Mouse (Mus musculus): ENCODE results near the gene Il31ra. TPM values are rescaled to one million over a fixed set of nuclear protein-coding genes. Genes with fewer than 3 reads are reported as not detected.
"Not testable (repeated sequence)": the region's sequence is repeated elsewhere in the genome, so short reads cannot be mapped to it uniquely, and the experiment has no call there.

Il31ra gene
- 0.10 and 0.22 TPM in 2 replicates for polyA plus RNA-seq (2015; fragmentation: Nextera tagmentation; extraction: Ambion mirVana)

DNA sequence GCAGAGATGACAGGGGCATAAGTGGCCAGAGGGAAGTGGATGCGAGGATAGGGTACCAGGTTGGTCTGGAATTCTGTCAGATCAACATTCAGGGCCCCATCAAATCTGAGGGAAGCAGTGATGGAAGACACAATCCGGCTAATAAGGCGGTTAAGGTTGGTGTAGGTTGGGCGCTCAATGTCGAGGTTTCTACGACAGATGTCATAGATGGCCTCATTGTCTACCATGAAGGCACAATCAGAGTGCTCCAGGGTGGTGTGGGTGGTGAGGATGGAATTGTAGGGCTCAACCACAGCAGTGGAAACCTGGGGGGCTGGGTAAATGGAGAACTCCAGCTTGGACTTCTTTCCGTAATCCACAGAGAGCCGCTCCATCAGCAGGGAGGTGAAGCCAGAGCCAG, at the start of gene Il31ra:
Gene Il31ra (minus strand): TSS at position 101 of the 400 bp plus-strand sequence.
- H3K4me3 ChIP-seq (ENCODE audit: low read depth, low read length); H3K4me2 ChIP-seq (ENCODE audit: low read length); H3K9me3 ChIP-seq (replicated peaks; ENCODE audit: control insufficient read depth, low read length, poor library complexity, severe bottlenecking); H3K27ac ChIP-seq (ENCODE audit: low read length); ATAC-seq; H3K9ac ChIP-seq (ENCODE audit: low read depth, low read length); H3K4me1 ChIP-seq (ENCODE audit: control insufficient read depth, insufficient read depth, low read length); H3K27me3 ChIP-seq (ENCODE audit: control insufficient read depth, insufficient read depth, low read depth, low read length); H3K36me3 ChIP-seq (ENCODE audit: control insufficient read depth, insufficient read depth, low read length): not testable (repeated sequence)
- 96% methylated on average over 5 of the region's 8 CpGs for WGBS

DNA sequence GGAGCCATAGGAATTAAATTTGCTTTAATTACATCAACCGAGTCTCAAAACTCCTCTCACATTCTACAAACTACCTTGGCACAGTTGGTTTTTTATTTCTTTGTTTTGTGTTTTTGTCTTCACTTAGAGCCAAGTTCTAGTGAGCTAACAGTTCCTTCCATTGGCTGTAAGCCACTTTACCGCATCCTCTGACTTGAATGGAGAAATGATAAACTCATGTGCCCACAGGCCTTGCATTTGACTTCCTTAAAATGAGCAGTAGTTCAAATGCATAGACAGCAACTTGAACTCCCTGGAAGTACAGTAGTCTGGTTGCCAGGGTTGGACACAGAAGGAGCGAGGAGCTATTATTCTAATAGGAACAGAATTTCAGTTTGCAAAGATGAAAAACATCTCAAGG, 48.7 kb upstream of the Il31ra start:
- Histone ChIP-seq H3K4me2 (ENCODE audit: low read length) (no peak overlapping the region), H3K27me3 (ENCODE audit: control insufficient read depth, insufficient read depth, low read depth, low read length) (no peaks in the 10 kb centered on the region), H3K4me1 (ENCODE audit: control insufficient read depth, insufficient read depth, low read length) (no peaks in the 10 kb centered on the region), H3K9ac (ENCODE audit: low read depth, low read length) (no peak overlapping the region), H3K4me3 (ENCODE audit: low read depth, low read length) (no peak overlapping the region), H3K9me3 (replicated peaks; ENCODE audit: control insufficient read depth, low read length, poor library complexity, severe bottlenecking) (no peaks in the 10 kb centered on the region), H3K36me3 (ENCODE audit: control insufficient read depth, insufficient read depth, low read length) (no peaks in the 10 kb centered on the region), H3K27ac (ENCODE audit: low read length) (no peak overlapping the region)
- ATAC-seq, result no peak
- WGBS, result 93% methylated on average over 3 of the region's 3 CpGs

DNA sequence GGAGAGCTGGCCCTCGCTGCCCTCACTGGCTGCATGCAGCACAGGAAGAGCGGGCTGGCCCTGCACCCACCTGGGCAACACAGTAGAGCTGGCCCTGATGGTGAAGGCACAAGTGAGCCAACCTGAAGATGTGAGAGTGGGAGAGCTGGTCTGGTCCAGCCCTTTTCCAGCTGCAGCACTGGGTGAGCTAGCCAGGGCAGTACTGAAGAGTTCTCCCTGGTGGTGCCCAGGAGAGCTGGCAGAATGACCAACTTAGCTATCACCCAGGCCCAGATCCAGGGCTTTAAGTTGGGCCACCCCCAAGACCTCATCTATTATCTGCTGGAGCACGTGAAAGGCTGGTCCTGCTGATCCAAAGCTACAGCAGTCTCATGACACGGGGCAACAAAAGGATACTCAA, 45.0 kb upstream of the Il31ra start:
- WGBS, result 68% methylated on average over 4 of the region's 4 CpGs
- no peak overlapping the region for H3K4me3 ChIP-seq (ENCODE audit: low read depth, low read length)
- ATAC-seq, result no peak

GRCm38 (mm10) chr13:112636498-112636897, 42.3 kb upstream of the Il31ra start:
- Histone ChIP-seq H3K9ac (ENCODE audit: low read depth, low read length) (no peak overlapping the region), H3K4me3 (ENCODE audit: low read depth, low read length) (no peak overlapping the region), H3K27ac (ENCODE audit: low read length) (no peak overlapping the region), H3K27me3 (ENCODE audit: control insufficient read depth, insufficient read depth, low read depth, low read length) (no peaks in the 10 kb centered on the region), H3K36me3 (ENCODE audit: control insufficient read depth, insufficient read depth, low read length) (no peaks in the 10 kb centered on the region), H3K9me3 (replicated peaks; ENCODE audit: control insufficient read depth, low read length, poor library complexity, severe bottlenecking) (no peaks in the 10 kb centered on the region), H3K4me2 (ENCODE audit: low read length) (no peak overlapping the region), H3K4me1 (ENCODE audit: control insufficient read depth, insufficient read depth, low read length) (no peaks in the 10 kb centered on the region)
- 40% methylated on average over 3 of the region's 3 CpGs for WGBS
- ATAC-seq, result no peak

More for the DNA sequence above, 45.0 kb upstream of the Il31ra start:
- Histone ChIP-seq H3K9me3 (replicated peaks; ENCODE audit: control insufficient read depth, low read length, poor library complexity, severe bottlenecking) (no peaks in the 10 kb centered on the region), H3K27ac (ENCODE audit: low read length) (no peak overlapping the region), H3K4me2 (ENCODE audit: low read length) (no peak overlapping the region), H3K27me3 (ENCODE audit: control insufficient read depth, insufficient read depth, low read depth, low read length) (no peaks in the 10 kb centered on the region), H3K9ac (ENCODE audit: low read depth, low read length) (no peak overlapping the region), H3K36me3 (ENCODE audit: control insufficient read depth, insufficient read depth, low read length) (no peaks in the 10 kb centered on the region), H3K4me1 (ENCODE audit: control insufficient read depth, insufficient read depth, low read length) (no peaks in the 10 kb centered on the region)

DNA sequence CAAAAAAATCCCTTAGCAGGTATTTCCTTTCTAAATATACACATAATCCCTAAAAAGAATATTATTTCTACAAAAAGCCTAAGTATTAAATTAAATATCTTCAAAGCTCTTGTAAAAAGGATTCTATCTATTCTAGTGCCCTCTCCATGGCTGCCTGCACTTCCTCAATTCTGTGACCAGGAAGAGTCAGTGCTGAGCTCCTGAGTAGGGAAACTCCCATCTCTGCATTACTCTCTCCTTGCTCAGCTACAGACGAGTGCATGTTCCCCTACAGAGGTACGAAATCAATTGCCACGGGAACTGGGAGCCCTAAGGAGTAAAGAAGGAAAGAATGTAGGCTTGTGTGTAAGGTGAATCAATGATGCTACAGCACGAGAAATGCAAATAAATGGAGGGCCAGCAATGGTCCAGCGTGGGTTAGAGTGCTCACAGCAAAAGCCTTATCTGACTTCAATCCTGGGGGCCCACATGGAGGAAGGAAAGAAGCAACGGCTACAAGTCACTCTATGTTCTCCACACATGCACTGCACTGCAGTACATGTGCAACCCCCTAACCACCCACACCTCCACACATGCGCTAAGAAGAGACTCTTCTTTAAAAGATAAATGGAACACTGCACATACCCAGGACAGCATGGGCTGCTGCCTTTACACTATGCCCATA, 41.1 kb upstream of the Il31ra start:
- Histone ChIP-seq H3K9me3 (replicated peaks; ENCODE audit: control insufficient read depth, low read length, poor library complexity, severe bottlenecking) (no peaks in the 10 kb centered on the region), H3K27ac (ENCODE audit: low read length) (no peak overlapping the region), H3K9ac (ENCODE audit: low read depth, low read length) (no peak overlapping the region), H3K4me2 (ENCODE audit: low read length) (no peak overlapping the region), H3K27me3 (ENCODE audit: control insufficient read depth, insufficient read depth, low read depth, low read length) (no peaks in the 10 kb centered on the region), H3K4me1 (ENCODE audit: control insufficient read depth, insufficient read depth, low read length) (no peaks in the 10 kb centered on the region), H3K36me3 (ENCODE audit: control insufficient read depth, insufficient read depth, low read length) (no peaks in the 10 kb centered on the region), H3K4me3 (ENCODE audit: low read depth, low read length) (no peak overlapping the region)
- WGBS, result 62% methylated on average over 7 of the region's 7 CpGs
- no peak for ATAC-seq

DNA sequence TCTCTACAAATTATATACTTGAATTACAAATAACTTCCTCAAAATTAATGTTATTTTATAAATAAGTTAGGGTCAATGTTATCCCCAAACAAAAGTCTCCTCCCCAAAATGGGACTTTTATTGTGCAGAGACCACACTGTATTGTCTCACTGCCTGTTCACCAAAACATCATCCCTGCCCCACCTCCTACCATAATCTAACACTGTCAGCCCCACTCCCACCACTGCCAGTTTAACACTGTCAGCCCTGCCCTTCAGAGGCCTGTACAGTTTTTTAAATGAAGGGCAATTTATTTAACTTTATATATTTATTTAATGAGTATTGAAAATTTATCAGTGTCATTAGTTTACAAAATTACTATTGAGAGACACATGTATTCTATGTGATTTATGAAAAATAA, 31.4 kb upstream of the Il31ra start:
- ATAC-seq, result no peak
- Histone ChIP-seq H3K4me1 (ENCODE audit: control insufficient read depth, insufficient read depth, low read length) (no peaks in the 10 kb centered on the region), H3K4me3 (ENCODE audit: low read depth, low read length) (no peak overlapping the region), H3K4me2 (ENCODE audit: low read length) (no peak overlapping the region), H3K9me3 (replicated peaks; ENCODE audit: control insufficient read depth, low read length, poor library complexity, severe bottlenecking) (no peaks in the 10 kb centered on the region), H3K36me3 (ENCODE audit: control insufficient read depth, insufficient read depth, low read length) (no peaks in the 10 kb centered on the region), H3K9ac (ENCODE audit: low read depth, low read length) (no peak overlapping the region), H3K27ac (ENCODE audit: low read length) (no peak overlapping the region), H3K27me3 (ENCODE audit: control insufficient read depth, insufficient read depth, low read depth, low read length) (no peaks in the 10 kb centered on the region)

GRCm38 (mm10) chr13:112624622-112625021, 30.5 kb upstream of the Il31ra start:
- H3K36me3 ChIP-seq (ENCODE audit: control insufficient read depth, insufficient read depth, low read length), result no peaks in the 10 kb centered on the region
- 87% methylated on average over 3 of the region's 3 CpGs for WGBS
- no peak overlapping the region for H3K4me3 ChIP-seq (ENCODE audit: low read depth, low read length)
- ATAC-seq, result no peak
- H3K27ac ChIP-seq (ENCODE audit: low read length), result no peak overlapping the region
- H3K4me2 ChIP-seq (ENCODE audit: low read length), result no peak overlapping the region
- H3K4me1 ChIP-seq (ENCODE audit: control insufficient read depth, insufficient read depth, low read length), result no peaks in the 10 kb centered on the region
- H3K27me3 ChIP-seq (ENCODE audit: control insufficient read depth, insufficient read depth, low read depth, low read length), result no peaks in the 10 kb centered on the region
- no peaks in the 10 kb centered on the region for H3K9me3 ChIP-seq (replicated peaks; ENCODE audit: control insufficient read depth, low read length, poor library complexity, severe bottlenecking)
- no peak overlapping the region for H3K9ac ChIP-seq (ENCODE audit: low read depth, low read length)

DNA sequence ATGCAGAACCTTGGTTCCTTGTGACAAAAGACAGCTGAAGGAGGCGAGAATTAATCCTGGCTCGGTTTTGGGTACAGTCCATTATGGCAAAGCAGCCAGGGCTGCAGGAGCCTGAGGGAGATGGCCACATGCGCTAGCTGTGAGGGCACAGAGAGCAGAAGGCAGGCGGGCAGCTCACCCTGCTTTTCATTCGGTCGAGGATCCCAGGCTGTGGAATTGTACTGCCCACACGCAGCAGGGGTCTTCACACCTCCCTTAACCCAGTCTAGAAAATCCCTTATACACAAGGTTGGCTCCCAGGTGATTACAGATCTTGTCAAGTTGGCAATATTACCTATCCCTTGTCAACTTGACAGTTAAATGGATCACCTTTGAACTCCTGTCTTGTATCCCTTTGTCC, 29.5 kb upstream of the Il31ra start:
- Histone ChIP-seq H3K4me2 (ENCODE audit: low read length) (no peak overlapping the region), H3K27ac (ENCODE audit: low read length) (no peak overlapping the region), H3K4me3 (ENCODE audit: low read depth, low read length) (no peak overlapping the region), H3K4me1 (ENCODE audit: control insufficient read depth, insufficient read depth, low read length) (no peaks in the 10 kb centered on the region), H3K9ac (ENCODE audit: low read depth, low read length) (no peak overlapping the region), H3K27me3 (ENCODE audit: control insufficient read depth, insufficient read depth, low read depth, low read length) (no peaks in the 10 kb centered on the region), H3K36me3 (ENCODE audit: control insufficient read depth, insufficient read depth, low read length) (no peaks in the 10 kb centered on the region), H3K9me3 (replicated peaks; ENCODE audit: control insufficient read depth, low read length, poor library complexity, severe bottlenecking) (no peaks in the 10 kb centered on the region)
- 62% methylated on average over 7 of the region's 7 CpGs for WGBS
- ATAC-seq, result no peak

DNA sequence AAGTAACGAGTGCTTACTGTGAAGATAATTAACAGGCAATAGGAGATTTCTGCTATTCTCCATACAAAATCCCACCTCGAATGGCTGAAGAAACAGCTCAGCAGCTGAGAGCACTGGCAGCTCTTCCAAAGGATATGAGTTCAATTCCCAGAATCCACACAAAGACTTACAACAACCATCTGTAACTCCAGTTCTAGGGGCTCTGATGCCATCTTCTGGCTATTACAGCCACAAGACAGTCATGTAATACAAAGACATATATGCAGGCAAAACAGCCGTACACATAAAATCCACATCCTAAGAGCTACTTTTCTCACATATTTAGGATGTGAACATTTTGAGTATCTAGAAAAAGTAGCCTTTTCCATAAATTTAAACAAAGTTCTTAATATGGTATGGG, 27.4 kb upstream of the Il31ra start:
- Histone ChIP-seq H3K36me3 (ENCODE audit: control insufficient read depth, insufficient read depth, low read length) (no peaks in the 10 kb centered on the region), H3K27ac (ENCODE audit: low read length) (no peak overlapping the region), H3K4me1 (ENCODE audit: control insufficient read depth, insufficient read depth, low read length) (no peaks in the 10 kb centered on the region), H3K4me2 (ENCODE audit: low read length) (no peak overlapping the region), H3K27me3 (ENCODE audit: control insufficient read depth, insufficient read depth, low read depth, low read length) (no peaks in the 10 kb centered on the region), H3K4me3 (ENCODE audit: low read depth, low read length) (no peak overlapping the region), H3K9ac (ENCODE audit: low read depth, low read length) (no peak overlapping the region), H3K9me3 (replicated peaks; ENCODE audit: control insufficient read depth, low read length, poor library complexity, severe bottlenecking) (no peaks in the 10 kb centered on the region)
- WGBS, result 83% methylated on average over 3 of the region's 3 CpGs
- no peak for ATAC-seq
